Mouse (Mus musculus): Measurements from ENCODE around the gene Tipin. TPM values are rescaled to one million over a fixed set of nuclear protein-coding genes. Genes with fewer than 3 reads are reported as not detected.
"Not testable (repeated sequence)": the region's sequence is repeated elsewhere in the genome, so short reads cannot be mapped to it uniquely, and the experiment has no call there.

Gene Tipin
- polyA plus RNA-seq, 1 experiment from 2014 or later: 159 TPM

GRCm38 (mm10) chr9:64274919-64275318 is 6.5 kb upstream of the Tipin start:
- Histone ChIP-seq H3K4me2 (no peak overlapping the region), H3K27ac (ENCODE audit: low read depth, low read length) (no peak overlapping the region), H3K9ac (ENCODE audit: low read depth, low read length) (no peak overlapping the region), H3K4me1 (ENCODE audit: control insufficient read depth, insufficient read depth, low read length) (no peaks in the 10 kb centered on the region), H3K9me3 (replicated peaks; ENCODE audit: control insufficient read depth, low read length) (no peaks in the 10 kb centered on the region), H3K4me3 (ENCODE audit: low read depth, low read length) (no peak overlapping the region), H3K27me3 (ENCODE audit: control insufficient read depth, insufficient read depth, low read length) (no peaks in the 10 kb centered on the region), H3K36me3 (ENCODE audit: control insufficient read depth, insufficient read depth, low read length) (no peaks in the 10 kb centered on the region)
- ATAC-seq (replicated peaks; ENCODE audit: insufficient number of reproducible peaks, low FRiP score, low TSS enrichment): no peak
- WGBS (ENCODE audit: insufficient replicate concordance): 68% methylated on average over 1 of the region's 1 CpGs

- no peak for ATAC-seq (replicated peaks; ENCODE audit: insufficient number of reproducible peaks, low FRiP score, low TSS enrichment)
- Histone ChIP-seq H3K9ac (ENCODE audit: low read depth, low read length) (no peak overlapping the region), H3K4me1 (ENCODE audit: control insufficient read depth, insufficient read depth, low read length) (peaks cover 7% of the 10 kb centered on the region; the same call in 1 of the 2 replicates), H3K27me3 (ENCODE audit: control insufficient read depth, insufficient read depth, low read length) (no peaks in the 10 kb centered on the region), H3K4me2 (no peak overlapping the region), H3K27ac (ENCODE audit: low read depth, low read length) (no peak overlapping the region), H3K9me3 (replicated peaks; ENCODE audit: control insufficient read depth, low read length) (no peaks in the 10 kb centered on the region), H3K36me3 (ENCODE audit: control insufficient read depth, insufficient read depth, low read length) (no peaks in the 10 kb centered on the region), H3K4me3 (ENCODE audit: low read depth, low read length) (no peak overlapping the region)
- WGBS (ENCODE audit: insufficient replicate concordance): 53% methylated on average over 8 of the region's 8 CpGs
Measured at GRCm38 (mm10) chr9:64277706-64278105, 3.7 kb upstream of the Tipin start.

GRCm38 (mm10) chr9:64278665-64279310 is 2.6 kb upstream of the Tipin start:
- 91% methylated on average over 6 of the region's 6 CpGs for WGBS (ENCODE audit: insufficient replicate concordance)
- H3K9me3 ChIP-seq (replicated peaks; ENCODE audit: control insufficient read depth, low read length): no peaks in the 10 kb centered on the region
- H3K4me1 ChIP-seq (ENCODE audit: control insufficient read depth, insufficient read depth, low read length): peaks cover 7% of the 10 kb centered on the region; the same call in 1 of the 2 replicates
- ATAC-seq (replicated peaks; ENCODE audit: insufficient number of reproducible peaks, low FRiP score, low TSS enrichment): no peak
- H3K4me3 ChIP-seq (ENCODE audit: low read depth, low read length): no peak overlapping the region
- H3K27ac ChIP-seq (ENCODE audit: low read depth, low read length): no peak overlapping the region
- H3K36me3 ChIP-seq (ENCODE audit: control insufficient read depth, insufficient read depth, low read length): no peaks in the 10 kb centered on the region
- H3K4me2 ChIP-seq: no peak overlapping the region
- H3K9ac ChIP-seq (ENCODE audit: low read depth, low read length): no peak overlapping the region
- H3K27me3 ChIP-seq (ENCODE audit: control insufficient read depth, insufficient read depth, low read length): no peaks in the 10 kb centered on the region

GRCm38 (mm10) chr9:64281781-64282178 is 399 bp downstream of the Tipin start:
- H3K4me3 ChIP-seq (ENCODE audit: low read depth, low read length): peak overlapping the region; percentile 78
- H3K9ac ChIP-seq (ENCODE audit: low read depth, low read length): peak overlapping the region; percentile 98
- H3K4me2 ChIP-seq: peak overlapping the region; percentile 91
- peak; percentile 78 for ATAC-seq (replicated peaks; ENCODE audit: insufficient number of reproducible peaks, low FRiP score, low TSS enrichment)
- under 1% methylated on average over 24 of the region's 24 CpGs for WGBS (ENCODE audit: insufficient replicate concordance)
- H3K36me3 ChIP-seq (ENCODE audit: control insufficient read depth, insufficient read depth, low read length): no peaks in the 10 kb centered on the region
- no peaks in the 10 kb centered on the region for H3K9me3 ChIP-seq (replicated peaks; ENCODE audit: control insufficient read depth, low read length)
- H3K4me1 ChIP-seq (ENCODE audit: control insufficient read depth, insufficient read depth, low read length): peaks cover 7% of the 10 kb centered on the region; the same call in 1 of the 2 replicates
- peak overlapping the region; percentile 90 for H3K27ac ChIP-seq (ENCODE audit: low read depth, low read length)
- no peaks in the 10 kb centered on the region for H3K27me3 ChIP-seq (ENCODE audit: control insufficient read depth, insufficient read depth, low read length)

GRCm38 (mm10) chr9:64282404-64282987 is 1.1 kb downstream of the Tipin start:
- Histone ChIP-seq H3K27me3 (ENCODE audit: control insufficient read depth, insufficient read depth, low read length) (no peaks in the 10 kb centered on the region), H3K27ac (ENCODE audit: low read depth, low read length) (no peak overlapping the region), H3K36me3 (ENCODE audit: control insufficient read depth, insufficient read depth, low read length) (no peaks in the 10 kb centered on the region), H3K9me3 (replicated peaks; ENCODE audit: control insufficient read depth, low read length) (no peaks in the 10 kb centered on the region), H3K4me1 (ENCODE audit: control insufficient read depth, insufficient read depth, low read length) (peaks cover 7% of the 10 kb centered on the region; the same call in 1 of the 2 replicates), H3K4me2 (peak overlapping the region; percentile 91), H3K9ac (ENCODE audit: low read depth, low read length) (peak overlapping the region; percentile 98), H3K4me3 (ENCODE audit: low read depth, low read length) (peak overlapping the region; percentile 78)
- no peak for ATAC-seq (replicated peaks; ENCODE audit: insufficient number of reproducible peaks, low FRiP score, low TSS enrichment)
- WGBS (ENCODE audit: insufficient replicate concordance): 61% methylated on average over 5 of the region's 5 CpGs

- not testable (repeated sequence) for H3K9me3 ChIP-seq (replicated peaks; ENCODE audit: control insufficient read depth, low read length); H3K4me1 ChIP-seq (ENCODE audit: control insufficient read depth, insufficient read depth, low read length); ATAC-seq (replicated peaks; ENCODE audit: insufficient number of reproducible peaks, low FRiP score, low TSS enrichment); H3K9ac ChIP-seq (ENCODE audit: low read depth, low read length); H3K4me2 ChIP-seq; H3K27me3 ChIP-seq (ENCODE audit: control insufficient read depth, insufficient read depth, low read length); H3K27ac ChIP-seq (ENCODE audit: low read depth, low read length); H3K4me3 ChIP-seq (ENCODE audit: low read depth, low read length)
- 88% methylated on average over 3 of the region's 4 CpGs for WGBS (ENCODE audit: insufficient replicate concordance)
- peaks cover 16% of the 10 kb centered on the region for H3K36me3 ChIP-seq (ENCODE audit: control insufficient read depth, insufficient read depth, low read length)
Measured at GRCm38 (mm10) chr9:64303086-64303485, 21.7 kb downstream of the Tipin start.

GRCm38 (mm10) chr9:64306476-64307312 is 25.3 kb downstream of the Tipin start:
- no peak for ATAC-seq (replicated peaks; ENCODE audit: insufficient number of reproducible peaks, low FRiP score, low TSS enrichment)
- no peak overlapping the region for H3K4me2 ChIP-seq
- H3K36me3 ChIP-seq (ENCODE audit: control insufficient read depth, insufficient read depth, low read length): peaks cover 29% of the 10 kb centered on the region
- no peak overlapping the region for H3K27ac ChIP-seq (ENCODE audit: low read depth, low read length)
- no peak overlapping the region for H3K9ac ChIP-seq (ENCODE audit: low read depth, low read length)
- H3K4me1 ChIP-seq (ENCODE audit: control insufficient read depth, insufficient read depth, low read length): no peaks in the 10 kb centered on the region
- 80% methylated on average over 6 of the region's 6 CpGs for WGBS (ENCODE audit: insufficient replicate concordance)
- no peaks in the 10 kb centered on the region for H3K27me3 ChIP-seq (ENCODE audit: control insufficient read depth, insufficient read depth, low read length)
- H3K9me3 ChIP-seq (replicated peaks; ENCODE audit: control insufficient read depth, low read length): no peaks in the 10 kb centered on the region
- H3K4me3 ChIP-seq (ENCODE audit: low read depth, low read length): no peak overlapping the region

GRCm38 (mm10) chr9:64310996-64311785 is 29.8 kb downstream of the Tipin start:
- no peak overlapping the region for H3K9ac ChIP-seq (ENCODE audit: low read depth, low read length)
- H3K36me3 ChIP-seq (ENCODE audit: control insufficient read depth, insufficient read depth, low read length): peaks cover 19% of the 10 kb centered on the region; the same call in 1 of the 2 replicates
- no peak overlapping the region for H3K4me3 ChIP-seq (ENCODE audit: low read depth, low read length)
- 71% methylated on average over 16 of the region's 16 CpGs for WGBS (ENCODE audit: insufficient replicate concordance)
- no peak overlapping the region for H3K27ac ChIP-seq (ENCODE audit: low read depth, low read length)
- no peaks in the 10 kb centered on the region for H3K9me3 ChIP-seq (replicated peaks; ENCODE audit: control insufficient read depth, low read length)
- no peaks in the 10 kb centered on the region for H3K4me1 ChIP-seq (ENCODE audit: control insufficient read depth, insufficient read depth, low read length)
- H3K4me2 ChIP-seq: no peak overlapping the region
- no peaks in the 10 kb centered on the region for H3K27me3 ChIP-seq (ENCODE audit: control insufficient read depth, insufficient read depth, low read length)
- no peak for ATAC-seq (replicated peaks; ENCODE audit: insufficient number of reproducible peaks, low FRiP score, low TSS enrichment)
